Mouse (Mus musculus) intestine, embryonic 14.5 days (tissue): Measurements from ENCODE around the gene D030056L22Rik. TPM values are rescaled to one million over a fixed set of nuclear protein-coding genes. Genes with fewer than 3 reads are reported as not detected.

Experiments used
- polyA plus RNA-seq: library from polyadenylated mRNA; unstranded; fragments of >200 nt; fragmentation: Nextera tagmentation; extraction: Ambion mirVana; gene quantifications from 2 replicates; pipeline ENCODE4 v1.2.1, GENCODE M21; 2014

Gene D030056L22Rik
- polyA plus RNA-seq, 1 experiment from 2014 or later: 34.1 TPM

Other genes starting within 250 kb of the D030056L22Rik start
- gene Ostf1, start 81.4 kb upstream of the D030056L22Rik start, polyA plus RNA-seq: 68.9 and 70.6 TPM in 2 replicates
- 9.6 and 10.1 TPM in 2 replicates for gene Nmrk1, start 81.2 kb upstream of the D030056L22Rik start, polyA plus RNA-seq
- 23.6 and 27.8 TPM in 2 replicates for gene Carnmt1, start 42.4 kb upstream of the D030056L22Rik start, polyA plus RNA-seq
- gene Trpm6, start 36.8 kb downstream of the D030056L22Rik start, polyA plus RNA-seq: 0.11 and 0.15 TPM in 2 replicates